Mouse (Mus musculus): ENCODE measurements at regions not wholly inside any gene's neighbourhood (a gene's known extent, or its start where the extent isn't known, plus 50 kb on each side); places are given as distances from the start of the nearest gene placed in this dataset.

DNA sequence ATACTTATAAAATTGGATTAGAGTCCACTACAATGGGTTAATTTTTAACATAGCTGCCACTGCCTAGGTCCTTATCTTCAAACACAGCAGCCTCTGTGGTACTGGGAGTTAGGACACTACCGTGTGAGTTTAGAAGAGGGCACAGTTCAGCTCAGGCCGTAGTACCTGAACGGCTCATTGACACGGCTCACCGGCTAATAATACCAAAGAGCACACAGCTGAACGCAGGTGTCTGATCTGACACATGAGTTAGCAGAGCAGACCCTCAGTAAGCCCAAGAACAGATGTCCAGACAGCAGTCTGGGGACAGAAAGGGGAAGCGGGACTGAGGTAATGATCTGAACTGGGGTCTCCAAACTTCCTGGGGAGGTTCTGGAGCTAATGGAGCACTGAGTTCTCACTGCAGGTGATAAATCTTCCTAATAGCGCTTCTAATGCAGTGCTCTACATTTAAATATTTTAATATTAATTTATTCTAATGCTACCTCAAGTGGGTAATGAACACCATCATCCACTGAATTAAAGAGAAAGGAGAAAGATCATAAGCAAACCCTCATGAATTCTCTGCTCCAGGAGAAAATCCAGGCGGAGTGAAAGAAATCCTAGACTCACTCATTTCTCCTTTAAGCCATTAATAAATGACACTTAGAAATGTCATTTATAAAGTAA, 90.8 kb upstream of the Rapgef5 start:
- ATAC-seq (ENCODE audit: insufficient number of reproducible peaks, low FRiP score, low TSS enrichment) = no peak

DNA sequence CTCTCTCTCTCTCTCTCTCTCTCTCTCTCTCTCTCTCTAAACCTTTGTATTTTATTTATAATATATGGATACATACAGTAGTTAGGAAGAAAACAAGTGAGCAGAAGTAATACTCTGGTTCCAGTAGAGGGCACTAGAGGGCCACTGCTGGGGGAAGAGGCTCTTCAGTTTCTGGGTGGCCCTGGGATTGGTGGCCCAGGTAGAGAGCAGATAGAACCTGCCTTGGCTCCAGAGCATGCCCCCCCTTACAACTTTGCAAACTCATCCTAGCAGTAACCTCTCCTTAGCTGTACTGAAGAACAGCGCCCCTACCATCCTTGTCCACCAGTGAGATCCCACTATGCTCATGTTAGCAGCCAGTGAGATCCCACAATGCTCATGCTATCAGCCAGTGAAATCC, 88.8 kb upstream of the Rapgef5 start:
- ATAC-seq (ENCODE audit: insufficient number of reproducible peaks, low FRiP score, low TSS enrichment) = no peak

DNA sequence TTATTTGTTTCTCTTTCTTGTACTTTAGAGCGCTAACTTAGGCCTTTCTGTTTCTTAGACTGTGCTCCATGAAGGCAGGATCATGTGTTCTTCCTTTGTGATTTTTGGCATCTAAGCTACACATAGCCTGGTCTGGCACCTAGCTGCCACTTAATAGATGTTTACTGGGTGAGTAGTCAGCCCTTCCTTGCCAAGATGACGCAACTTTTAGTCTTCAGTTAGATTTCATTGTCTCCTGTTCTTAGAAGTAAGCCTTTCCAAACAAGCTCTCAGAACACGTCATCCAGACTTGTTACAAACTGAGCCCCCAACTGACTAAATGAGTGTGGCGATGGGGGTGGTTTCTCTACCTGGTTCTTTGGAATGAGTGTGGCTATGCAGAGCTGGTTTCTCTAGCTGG, 85.4 kb upstream of the Rapgef5 start:
- no peak for ATAC-seq (ENCODE audit: insufficient number of reproducible peaks, low FRiP score, low TSS enrichment)

DNA sequence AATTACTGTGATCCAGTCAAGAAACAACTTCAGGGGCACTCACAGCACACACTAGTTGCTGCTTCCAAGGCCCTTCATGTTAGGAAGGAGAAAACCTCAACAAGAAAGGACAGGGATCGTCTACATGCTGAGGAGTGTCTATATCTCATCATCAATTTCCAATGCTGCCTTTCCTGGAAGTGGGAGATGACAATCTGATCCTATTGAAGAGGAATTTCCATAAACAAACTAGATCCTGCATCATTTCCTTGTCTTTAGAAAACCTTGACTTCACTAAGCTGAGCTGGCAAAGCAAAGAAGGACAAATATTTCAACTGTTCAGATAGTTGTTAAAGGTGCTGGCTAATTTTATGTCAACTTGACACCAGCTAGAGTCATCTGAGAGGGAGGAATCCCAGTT, 83.5 kb upstream of the Rapgef5 start:
- ATAC-seq (ENCODE audit: insufficient number of reproducible peaks, low FRiP score, low TSS enrichment) = no peak

DNA sequence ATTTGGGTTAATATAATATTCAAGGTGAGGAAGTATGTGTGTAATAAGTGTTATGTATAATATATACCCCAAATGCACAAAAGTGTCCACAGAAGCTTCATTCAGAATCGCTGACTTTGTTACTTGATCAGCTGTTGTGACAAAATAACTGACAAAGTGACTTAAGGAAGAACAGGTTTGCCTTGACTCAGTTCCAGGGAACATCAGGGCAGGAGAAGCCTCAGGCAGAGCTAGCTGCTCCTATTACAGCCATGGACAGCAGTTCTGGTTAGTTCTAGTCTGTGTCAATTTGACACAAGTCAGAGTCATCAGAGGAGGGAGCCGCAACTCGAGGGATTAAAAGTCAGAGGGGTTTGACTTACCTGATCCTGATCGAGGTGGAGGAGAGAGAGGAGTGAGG, 79.3 kb upstream of the Rapgef5 start:
- ATAC-seq (ENCODE audit: insufficient number of reproducible peaks, low FRiP score, low TSS enrichment) = no peak

DNA sequence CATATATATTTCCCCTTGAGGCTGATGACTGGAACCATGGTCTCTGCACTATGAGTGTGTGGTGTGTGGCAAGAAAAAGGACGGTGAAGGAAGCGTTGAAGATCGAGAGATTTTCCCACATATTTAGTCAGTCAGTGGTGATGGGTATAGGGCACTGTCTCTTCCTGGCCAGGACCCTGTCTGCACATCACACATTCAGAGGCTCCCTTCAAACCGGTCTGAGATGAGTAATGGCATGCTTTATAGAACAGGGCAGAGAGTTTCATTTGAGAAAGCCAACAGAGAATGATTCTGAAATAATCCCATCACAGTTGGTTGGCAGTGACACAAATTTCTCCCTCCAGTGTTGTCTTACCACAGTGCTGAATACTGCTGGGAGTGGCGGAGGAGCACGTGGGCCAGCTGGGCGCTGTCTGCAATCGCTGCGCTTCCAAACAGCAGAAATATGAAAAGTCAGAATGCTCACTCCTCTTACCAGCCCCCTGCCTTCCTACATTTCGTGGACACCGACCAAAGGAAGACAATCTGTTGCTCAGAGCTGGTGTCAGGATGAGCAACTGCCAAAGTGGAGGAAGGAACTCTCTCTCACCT, 77.2 kb upstream of the Rapgef5 start:
- no peak for ATAC-seq (ENCODE audit: insufficient number of reproducible peaks, low FRiP score, low TSS enrichment)

DNA sequence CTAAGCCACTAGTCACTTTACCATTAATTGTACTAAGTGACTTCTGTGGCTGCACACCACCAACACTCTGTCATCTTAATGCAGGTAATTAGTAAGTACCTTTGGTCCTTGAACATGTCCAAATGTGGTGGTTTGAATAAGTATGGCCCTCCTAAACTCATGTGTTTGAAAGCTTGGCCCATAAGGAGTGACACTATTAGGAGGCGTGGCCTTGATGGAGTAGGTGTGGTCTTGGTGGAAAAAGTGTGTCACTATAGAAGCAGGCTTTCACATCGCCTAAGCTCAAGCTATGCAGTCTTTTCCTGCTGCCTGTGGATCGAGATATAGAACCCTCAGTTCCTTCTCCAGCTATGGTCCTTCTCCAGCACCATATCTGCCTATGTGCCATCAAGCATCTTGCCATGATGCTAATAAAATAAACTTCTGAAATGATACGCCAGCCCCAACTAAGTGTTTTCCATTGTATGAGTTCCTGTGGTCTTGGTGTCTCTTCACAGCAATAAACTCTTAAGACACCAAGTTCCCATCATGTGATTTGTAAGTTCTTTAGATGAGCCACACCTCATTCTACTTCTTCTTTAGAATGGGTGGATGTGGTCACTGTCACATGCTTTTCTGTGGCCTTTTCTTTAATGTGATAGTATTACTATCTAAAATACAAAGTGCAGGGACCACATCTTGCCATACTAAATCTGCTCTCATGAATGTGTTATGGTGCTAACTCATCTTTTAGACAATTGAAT, 71.9 kb upstream of the Rapgef5 start:
- no peak for ATAC-seq (ENCODE audit: insufficient number of reproducible peaks, low FRiP score, low TSS enrichment)

DNA sequence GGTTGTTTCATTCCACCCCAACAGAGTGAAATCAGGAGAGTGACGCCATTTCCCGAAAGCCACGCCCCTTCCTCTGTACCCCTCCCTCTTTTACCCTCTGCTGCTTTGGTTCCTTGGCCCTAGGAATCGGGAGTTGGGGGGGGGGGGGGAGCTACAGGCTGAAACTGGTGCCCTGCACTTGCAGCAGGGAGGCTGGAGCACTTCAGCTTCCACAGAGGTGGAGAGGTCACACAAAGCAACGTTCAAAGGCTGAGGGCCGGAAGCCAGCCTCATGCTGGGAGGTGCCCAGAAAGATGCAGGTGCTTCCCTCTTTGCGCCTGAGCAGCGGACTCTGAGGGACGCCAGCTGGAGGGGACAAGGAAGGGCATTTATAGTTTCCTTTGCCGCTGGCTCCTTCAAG, 69.1 kb upstream of the Rapgef5 start:
- ATAC-seq (ENCODE audit: insufficient number of reproducible peaks, low FRiP score, low TSS enrichment) = no peak

DNA sequence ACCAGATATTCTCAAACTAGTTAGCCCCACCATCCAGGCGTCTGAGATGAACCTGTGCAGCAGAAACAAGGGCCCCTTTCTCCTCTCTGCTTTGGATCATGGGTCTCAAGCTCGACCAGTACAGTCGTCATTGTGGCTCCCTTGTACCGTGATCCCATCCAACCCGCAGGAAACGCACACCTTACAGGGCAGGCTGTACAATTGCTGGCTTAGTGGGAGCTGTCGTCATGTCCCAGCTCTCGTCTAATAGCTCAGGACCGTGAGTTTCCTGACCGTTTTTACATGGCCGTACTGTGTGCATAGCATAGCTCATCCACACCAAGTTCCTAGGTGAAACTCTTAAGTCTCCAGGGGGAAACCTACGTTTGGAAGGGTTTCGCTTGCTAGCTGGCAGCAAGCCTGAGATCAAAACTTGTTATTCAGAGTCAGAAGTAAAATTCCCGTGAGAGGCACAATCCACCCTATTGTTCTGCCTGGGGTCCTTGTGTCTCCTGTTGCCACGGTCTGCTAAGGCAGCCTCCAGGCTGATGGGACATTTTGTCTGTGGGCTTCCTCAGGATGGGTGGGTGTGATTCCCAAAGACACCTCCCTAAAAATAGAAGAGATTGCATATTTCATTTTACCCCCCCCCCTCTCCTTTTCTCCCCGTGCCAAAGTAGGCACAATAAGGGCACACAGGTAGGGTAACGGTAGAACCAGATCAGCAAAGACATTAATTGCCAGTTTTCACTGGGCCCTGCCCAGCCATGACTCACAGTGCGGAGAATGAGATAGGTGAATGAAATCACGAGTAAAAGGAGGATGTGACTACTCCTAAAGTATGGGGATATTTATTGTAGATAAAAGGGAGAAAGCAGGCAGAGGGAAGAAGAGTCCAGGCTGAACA, 68.2 kb upstream of the Rapgef5 start:
- no peak for ATAC-seq (ENCODE audit: insufficient number of reproducible peaks, low FRiP score, low TSS enrichment)

DNA sequence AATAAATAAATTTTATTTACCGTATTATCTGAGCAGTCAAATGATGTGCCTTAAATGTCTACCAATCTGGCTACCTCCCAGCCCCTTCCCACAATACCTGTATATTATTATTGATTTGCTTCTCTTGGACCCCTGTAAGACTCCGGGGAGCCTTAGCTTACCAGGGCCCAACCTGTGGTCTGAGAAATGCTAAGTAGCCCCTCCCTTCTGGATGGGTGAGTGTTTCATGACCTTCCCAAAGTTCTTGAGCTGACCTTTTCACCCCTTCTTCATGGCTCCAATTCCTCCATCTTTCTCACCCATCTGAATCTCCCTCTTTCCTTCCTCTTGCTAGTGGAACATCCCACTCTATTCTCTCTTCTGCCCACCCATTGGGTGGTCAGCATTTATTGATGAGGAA, 67.2 kb upstream of the Rapgef5 start:
- ATAC-seq (ENCODE audit: insufficient number of reproducible peaks, low FRiP score, low TSS enrichment) = no peak

DNA sequence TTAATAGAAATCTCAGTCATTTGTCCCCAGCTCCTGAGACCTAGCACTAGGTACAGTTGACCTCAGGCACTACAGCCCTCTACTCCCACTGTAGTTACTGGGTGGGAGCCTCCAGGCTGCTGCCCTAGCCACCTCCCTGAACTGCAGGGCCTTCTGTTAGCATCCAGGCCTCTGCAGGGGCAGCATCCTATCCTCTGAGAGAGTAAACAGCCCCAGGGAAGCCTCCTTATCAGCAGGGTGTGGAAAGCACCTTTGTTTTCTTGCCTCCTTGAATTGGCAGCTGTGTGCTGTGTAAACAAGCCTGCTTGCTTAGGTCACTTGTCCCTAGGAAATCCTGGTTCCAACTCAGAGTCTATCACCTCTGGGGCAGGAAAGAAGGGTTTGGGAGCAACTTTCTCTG, 66.2 kb upstream of the Rapgef5 start:
- no peak for ATAC-seq (ENCODE audit: insufficient number of reproducible peaks, low FRiP score, low TSS enrichment)

DNA sequence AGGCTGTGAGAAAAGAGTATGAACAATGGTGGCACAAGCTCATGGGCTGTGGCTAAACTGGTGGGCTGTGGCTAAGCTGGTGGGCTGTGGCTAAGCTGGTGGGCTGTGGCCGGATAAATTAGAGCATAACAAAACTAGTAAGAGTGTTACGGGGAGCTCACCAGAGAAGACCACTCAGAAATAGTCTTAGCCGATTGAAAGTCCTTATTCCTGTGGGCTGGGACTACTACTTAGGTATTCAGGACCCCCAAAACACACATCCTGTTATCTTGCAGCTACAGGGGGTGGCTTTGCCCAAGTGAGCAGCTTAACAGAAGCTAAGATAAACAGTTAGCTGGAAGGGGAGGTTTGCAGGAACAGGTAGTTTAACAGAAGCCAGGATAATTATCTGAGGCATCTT, 65.4 kb upstream of the Rapgef5 start:
- no peak for ATAC-seq (ENCODE audit: insufficient number of reproducible peaks, low FRiP score, low TSS enrichment)

DNA sequence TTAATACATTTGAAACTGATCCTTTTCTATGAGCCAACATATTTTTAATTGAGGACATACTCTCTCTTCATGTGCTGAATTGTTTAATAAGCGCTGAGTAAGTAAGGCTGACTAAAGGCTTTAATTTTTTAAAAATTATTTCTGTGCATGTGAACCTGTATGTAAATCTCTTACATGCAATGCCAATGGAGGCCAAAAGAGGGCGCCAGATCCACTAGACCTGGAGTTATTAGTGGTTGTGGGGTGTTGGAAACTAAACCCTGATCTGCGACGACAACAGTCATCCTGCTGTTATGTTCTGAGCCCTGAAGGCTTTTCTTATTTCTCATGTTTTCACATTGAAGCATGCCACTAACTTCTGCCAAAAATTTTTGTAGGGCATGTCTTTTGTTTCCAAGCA, 64.8 kb upstream of the Rapgef5 start:
- ATAC-seq (ENCODE audit: insufficient number of reproducible peaks, low FRiP score, low TSS enrichment) = no peak

DNA sequence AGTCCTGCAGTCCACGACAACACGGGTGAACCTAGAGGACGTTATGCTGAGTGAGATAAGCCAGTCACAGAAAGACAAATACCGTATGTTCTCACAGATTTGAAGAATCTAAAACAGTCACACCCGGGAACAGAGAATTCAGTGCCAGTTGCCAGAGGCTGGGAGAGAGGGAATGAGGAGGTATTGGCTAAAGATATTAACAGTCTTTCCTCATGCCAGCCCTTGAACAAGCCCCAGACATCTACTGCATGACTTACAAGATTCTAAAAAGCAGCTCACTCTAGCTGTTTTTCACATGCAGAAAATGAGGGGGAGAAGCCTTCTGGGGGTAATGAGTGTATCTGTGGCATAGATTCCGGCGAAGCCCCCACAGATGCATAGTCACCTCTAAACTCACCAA, 60.5 kb upstream of the Rapgef5 start:
- no peak for ATAC-seq (ENCODE audit: insufficient number of reproducible peaks, low FRiP score, low TSS enrichment)

DNA sequence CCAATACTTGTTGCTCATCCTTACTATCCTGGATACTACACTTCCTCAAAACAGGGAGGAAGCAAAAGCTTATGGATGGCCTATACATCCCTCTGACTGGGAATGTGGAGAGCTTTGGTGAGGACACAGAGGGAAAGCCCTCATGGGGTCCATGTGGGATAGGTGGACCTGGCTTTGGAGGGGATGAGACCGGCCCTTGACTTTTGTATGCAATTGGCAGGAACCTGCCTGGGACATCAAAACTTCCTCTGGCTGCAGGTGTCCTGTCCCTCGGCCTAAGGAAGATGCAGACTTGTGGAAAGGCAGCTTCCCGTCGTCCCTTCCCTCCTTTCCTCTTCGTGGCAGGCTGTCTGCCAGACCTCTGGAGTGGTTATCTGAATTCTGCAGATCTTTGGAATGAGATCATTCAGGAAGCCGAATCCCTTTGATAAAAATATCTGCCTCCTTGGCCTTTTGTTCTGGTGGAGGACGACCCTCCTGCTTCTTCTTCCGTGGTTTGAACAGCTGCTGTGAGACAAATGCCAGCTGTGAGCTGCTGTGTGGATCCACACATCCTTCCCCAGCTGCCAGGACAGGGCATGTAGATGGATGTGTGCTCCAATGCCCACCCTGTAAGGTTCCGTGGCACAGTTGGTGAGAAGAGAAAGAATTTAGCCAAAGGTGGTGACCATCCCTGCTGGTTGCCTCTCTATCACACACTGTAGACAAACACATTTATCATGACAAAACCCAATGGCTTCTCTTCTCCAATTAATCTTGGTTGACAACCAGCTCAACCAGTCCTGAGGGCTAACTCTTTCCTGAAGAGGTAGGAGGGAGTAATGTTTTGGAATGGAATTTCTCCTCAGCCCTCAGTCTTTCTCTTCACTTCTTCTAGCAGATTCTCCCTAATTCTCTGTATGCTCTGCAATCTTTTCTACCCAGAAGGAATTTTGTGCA, 57.9 kb upstream of the Rapgef5 start:
- no peak for ATAC-seq (ENCODE audit: insufficient number of reproducible peaks, low FRiP score, low TSS enrichment)

DNA sequence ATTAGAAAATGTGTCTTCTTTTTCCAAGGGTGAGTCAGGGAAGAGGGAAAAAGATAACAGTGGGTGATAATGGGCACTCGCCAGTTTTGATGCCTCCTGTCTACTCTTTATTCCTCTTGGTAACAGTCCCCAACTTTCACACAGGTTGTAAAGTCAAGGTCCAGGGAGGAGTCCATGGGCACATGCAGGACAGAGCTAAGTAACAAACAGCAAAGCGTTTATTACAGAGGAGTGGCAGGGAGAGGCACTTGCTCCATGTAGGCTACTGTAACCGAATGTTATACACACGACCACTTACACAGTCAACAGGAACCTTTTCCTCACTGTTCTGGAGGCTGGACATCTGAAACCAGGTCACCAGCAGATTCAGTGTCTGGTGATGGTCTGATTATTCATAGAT, 56.7 kb upstream of the Rapgef5 start:
- no peak for ATAC-seq (ENCODE audit: insufficient number of reproducible peaks, low FRiP score, low TSS enrichment)

DNA sequence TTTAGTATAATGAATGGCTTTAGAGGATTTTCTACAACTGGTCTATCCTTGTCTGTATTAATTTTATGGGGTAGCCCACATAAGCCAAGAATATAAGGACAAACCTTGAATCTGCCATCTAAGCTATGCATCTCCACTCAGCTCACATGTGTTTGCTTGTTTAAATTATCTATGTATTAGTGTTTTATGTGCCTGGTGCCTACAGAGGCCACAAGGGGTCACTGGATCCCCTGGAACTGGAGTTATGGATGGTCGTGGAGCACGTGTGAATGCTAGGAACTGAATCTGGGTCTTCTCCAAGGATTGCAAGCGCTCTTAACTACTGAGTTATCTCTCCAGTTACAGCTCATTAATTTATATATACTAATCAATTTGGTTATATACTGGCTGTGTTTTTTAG, 51.1 kb upstream of the Rapgef5 start:
- ATAC-seq (ENCODE audit: insufficient number of reproducible peaks, low FRiP score, low TSS enrichment) = no peak

DNA sequence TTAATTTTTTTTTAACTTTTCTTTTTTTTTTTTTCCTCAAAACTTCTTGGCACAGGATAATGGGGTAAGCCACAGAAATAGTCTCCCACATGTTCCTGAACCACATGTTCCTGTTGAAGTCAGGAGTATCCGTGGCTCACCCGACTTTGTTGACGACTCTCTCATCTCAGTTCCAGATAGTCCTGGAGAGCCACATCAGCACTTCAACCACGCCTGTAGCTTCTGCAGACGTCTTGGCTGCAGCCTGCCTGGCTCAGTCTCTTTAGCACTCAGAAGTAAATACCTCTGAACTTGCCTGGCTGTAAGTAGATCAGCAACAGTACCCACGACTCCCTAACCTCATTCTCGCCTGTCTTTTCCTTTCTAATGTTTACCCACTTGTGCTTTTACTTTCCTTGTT, 50.3 kb upstream of the Rapgef5 start:
- no peak for ATAC-seq (ENCODE audit: insufficient number of reproducible peaks, low FRiP score, low TSS enrichment)
